Mouse (Mus musculus): ENCODE measurements at regions not wholly inside any gene's neighbourhood (a gene's known extent, or its start where the extent isn't known, plus 50 kb on each side); places are given as distances from the start of the nearest gene placed in this dataset.

DNA sequence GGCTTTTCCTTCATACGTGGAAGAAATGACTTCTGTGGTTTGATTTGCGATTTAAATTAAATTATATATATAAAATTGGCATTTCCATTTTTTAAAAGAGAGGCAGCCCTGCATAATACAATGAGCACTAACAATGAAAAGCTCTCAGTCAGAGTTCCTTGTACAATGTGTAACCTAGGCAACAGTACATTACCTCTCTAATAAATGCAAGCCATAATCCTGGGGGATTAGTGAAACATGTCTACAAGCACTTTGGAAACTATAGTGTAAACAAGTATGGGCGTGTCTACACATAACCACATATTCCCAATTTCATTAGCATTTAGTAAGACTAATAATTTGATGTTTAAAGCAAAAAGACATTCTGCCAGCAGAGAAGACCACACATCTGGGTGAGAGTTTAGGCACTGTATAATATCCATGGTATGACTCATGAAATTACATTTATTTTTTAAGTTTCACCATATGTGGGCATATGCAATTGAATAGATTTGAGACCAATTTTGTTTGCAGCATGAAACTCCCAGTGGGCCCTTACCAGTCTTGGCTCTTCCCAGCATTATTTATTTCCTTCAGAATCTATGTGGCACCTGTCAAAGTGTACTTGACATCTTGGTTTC lies 130.9 kb upstream of the Sstr4 start:
- H3K36me3 ChIP-seq (ENCODE audit: insufficient read depth), result no peaks in the 10 kb centered on the region
- H3K4me3 ChIP-seq (ENCODE audit: low read depth, low read length), result no peak overlapping the region
- H3K9ac ChIP-seq, result no peak overlapping the region
- no peaks in the 10 kb centered on the region for H3K9me3 ChIP-seq (ENCODE audit: low read depth, low read length)
- H3K27ac ChIP-seq (ENCODE audit: low read depth), result no peak overlapping the region
- H3K4me1 ChIP-seq (ENCODE audit: insufficient read depth), result no peaks in the 10 kb centered on the region
- no peak for TF ChIP-seq CTCF (IDR thresholded peaks at IDR 0.05; ENCODE audit: low read depth)
- ATAC-seq (ENCODE audit: insufficient read depth) (no peak), DNase-seq (no peak)
- H3K27me3 ChIP-seq (ENCODE audit: insufficient read depth, low read length), result no peaks in the 10 kb centered on the region
- no peak overlapping the region for H3K4me2 ChIP-seq
- WGBS, result 74% methylated on average over 3 of the region's 3 CpGs

DNA sequence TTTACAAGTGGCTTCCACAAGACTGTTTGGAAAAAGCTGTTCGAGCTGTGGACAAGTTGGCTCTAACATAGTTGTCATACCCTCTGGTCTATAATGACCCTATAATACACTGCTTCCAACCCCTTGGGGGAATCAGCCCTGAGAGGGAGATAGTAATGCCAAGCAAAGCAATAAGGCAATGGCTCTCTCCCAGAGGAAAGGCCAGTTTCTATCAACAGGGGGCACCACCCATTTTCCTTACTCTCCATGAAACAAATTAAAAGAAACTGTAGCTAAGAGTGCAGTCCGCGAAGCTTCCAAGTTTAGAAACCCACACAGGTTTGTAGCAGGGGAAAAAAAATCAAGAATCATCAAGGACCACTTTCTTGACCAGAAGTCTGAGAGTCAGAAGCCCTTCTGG lies 115.9 kb upstream of the Sstr4 start:
- 88% methylated on average over 3 of the region's 3 CpGs for WGBS

DNA sequence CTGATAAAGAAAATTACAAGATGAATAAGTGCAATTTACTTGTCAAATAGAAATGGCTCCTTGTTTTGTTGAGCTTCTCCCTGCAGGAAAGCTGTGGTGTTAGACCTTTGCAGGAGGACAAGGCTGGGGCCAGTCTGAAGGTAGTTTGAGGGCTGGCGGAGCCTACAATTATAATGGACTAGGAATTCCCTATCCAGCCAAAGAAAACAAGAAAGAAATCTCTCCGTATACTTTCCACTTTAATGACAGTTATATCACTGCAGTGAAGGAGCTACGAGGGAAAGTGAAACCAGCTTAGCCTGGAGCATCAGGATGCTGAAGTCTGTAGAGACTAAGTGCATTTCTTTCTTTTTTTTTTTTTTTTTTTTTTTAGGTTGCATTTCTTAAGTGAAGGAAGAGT lies 104.8 kb upstream of the Sstr4 start:
- ATAC-seq (ENCODE audit: insufficient read depth) (no peak), DNase-seq (no peak)
- WGBS, result 46% methylated on average over 3 of the region's 3 CpGs
- no peak overlapping the region for H3K4me3 ChIP-seq (ENCODE audit: low read depth, low read length)
- no peak overlapping the region for H3K4me2 ChIP-seq
- H3K27ac ChIP-seq (ENCODE audit: low read depth), result no peak overlapping the region
- H3K9me3 ChIP-seq (ENCODE audit: low read depth, low read length), result no peaks in the 10 kb centered on the region
- no peaks in the 10 kb centered on the region for H3K4me1 ChIP-seq (ENCODE audit: insufficient read depth)
- H3K36me3 ChIP-seq (ENCODE audit: insufficient read depth), result no peaks in the 10 kb centered on the region
- no peak for TF ChIP-seq CTCF (IDR thresholded peaks at IDR 0.05; ENCODE audit: low read depth)
- no peak overlapping the region for H3K9ac ChIP-seq
- H3K27me3 ChIP-seq (ENCODE audit: insufficient read depth, low read length), result no peaks in the 10 kb centered on the region

More for the DNA sequence above, 115.9 kb upstream of the Sstr4 start:
- no peak for ATAC-seq (ENCODE audit: insufficient read depth)
- Histone ChIP-seq H3K27ac (ENCODE audit: low read depth) (no peak overlapping the region), H3K4me3 (ENCODE audit: low read depth, low read length) (no peak overlapping the region), H3K36me3 (ENCODE audit: insufficient read depth) (no peaks in the 10 kb centered on the region), H3K4me1 (ENCODE audit: insufficient read depth) (no peaks in the 10 kb centered on the region), H3K27me3 (ENCODE audit: insufficient read depth, low read length) (no peaks in the 10 kb centered on the region), H3K9ac (no peak overlapping the region), H3K4me2 (no peak overlapping the region), H3K9me3 (ENCODE audit: low read depth, low read length) (no peaks in the 10 kb centered on the region)
- DNase-seq, result no peak
- TF ChIP-seq CTCF (IDR thresholded peaks at IDR 0.05; ENCODE audit: low read depth), result no peak

DNA sequence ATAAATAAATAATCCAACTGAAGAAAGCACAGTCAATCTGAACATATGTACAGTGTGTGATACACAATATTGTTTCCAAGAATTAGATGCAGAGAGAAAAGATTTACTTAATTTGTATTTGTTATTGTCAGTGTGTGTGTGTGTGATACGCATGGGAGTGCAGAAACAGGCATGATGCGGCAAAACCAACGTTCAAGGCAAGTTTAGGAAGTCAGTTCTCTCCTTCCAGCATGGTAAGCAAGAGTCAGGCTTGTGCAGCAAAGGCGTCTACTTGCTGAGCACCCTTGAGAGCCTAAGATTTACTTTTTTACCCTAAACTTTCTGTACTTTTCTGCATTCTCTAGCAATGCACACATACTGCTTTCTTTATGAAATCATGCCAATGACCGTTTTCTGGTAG lies 102.7 kb upstream of the Sstr4 start:
- no peak overlapping the region for H3K4me2 ChIP-seq
- no peak overlapping the region for H3K4me3 ChIP-seq (ENCODE audit: low read depth, low read length)
- no peaks in the 10 kb centered on the region for H3K36me3 ChIP-seq (ENCODE audit: insufficient read depth)
- no peak for DNase-seq
- no peaks in the 10 kb centered on the region for H3K9me3 ChIP-seq (ENCODE audit: low read depth, low read length)
- ATAC-seq (ENCODE audit: insufficient read depth), result no peak
- no peaks in the 10 kb centered on the region for H3K27me3 ChIP-seq (ENCODE audit: insufficient read depth, low read length)
- no peak overlapping the region for H3K9ac ChIP-seq
- H3K4me1 ChIP-seq (ENCODE audit: insufficient read depth), result no peaks in the 10 kb centered on the region
- no peak for TF ChIP-seq CTCF (IDR thresholded peaks at IDR 0.05; ENCODE audit: low read depth)
- WGBS, result 80% methylated on average over 5 of the region's 5 CpGs
- no peak overlapping the region for H3K27ac ChIP-seq (ENCODE audit: low read depth)

DNA sequence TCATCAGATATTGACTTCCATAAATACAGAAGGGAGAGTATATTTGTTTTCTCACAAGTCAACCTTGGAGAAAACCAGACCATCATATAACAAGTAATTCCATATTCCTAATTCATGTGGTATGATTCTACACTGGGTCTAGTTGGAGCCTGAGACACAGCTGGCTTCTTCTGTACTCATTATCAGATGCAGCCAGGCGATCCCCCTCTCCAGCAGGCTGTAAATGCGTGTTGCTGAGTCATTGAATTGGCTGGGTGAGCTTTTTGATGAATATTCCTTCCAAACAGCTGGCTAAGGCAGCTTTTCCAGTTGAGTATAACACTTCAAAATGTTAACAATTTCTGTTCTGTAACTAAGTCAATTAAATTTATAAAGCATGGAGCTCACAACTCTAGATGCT lies 102.2 kb upstream of the Sstr4 start:
- Histone ChIP-seq H3K4me2 (no peak overlapping the region), H3K27ac (ENCODE audit: low read depth) (no peak overlapping the region), H3K4me3 (ENCODE audit: low read depth, low read length) (no peak overlapping the region), H3K9me3 (ENCODE audit: low read depth, low read length) (no peaks in the 10 kb centered on the region), H3K27me3 (ENCODE audit: insufficient read depth, low read length) (no peaks in the 10 kb centered on the region), H3K4me1 (ENCODE audit: insufficient read depth) (no peaks in the 10 kb centered on the region), H3K36me3 (ENCODE audit: insufficient read depth) (no peaks in the 10 kb centered on the region), H3K9ac (no peak overlapping the region)
- DNase-seq (peak; percentile 64), ATAC-seq (ENCODE audit: insufficient read depth) (no peak)
- WGBS, result 35% methylated on average over 2 of the region's 2 CpGs
- no peak for TF ChIP-seq CTCF (IDR thresholded peaks at IDR 0.05; ENCODE audit: low read depth)

DNA sequence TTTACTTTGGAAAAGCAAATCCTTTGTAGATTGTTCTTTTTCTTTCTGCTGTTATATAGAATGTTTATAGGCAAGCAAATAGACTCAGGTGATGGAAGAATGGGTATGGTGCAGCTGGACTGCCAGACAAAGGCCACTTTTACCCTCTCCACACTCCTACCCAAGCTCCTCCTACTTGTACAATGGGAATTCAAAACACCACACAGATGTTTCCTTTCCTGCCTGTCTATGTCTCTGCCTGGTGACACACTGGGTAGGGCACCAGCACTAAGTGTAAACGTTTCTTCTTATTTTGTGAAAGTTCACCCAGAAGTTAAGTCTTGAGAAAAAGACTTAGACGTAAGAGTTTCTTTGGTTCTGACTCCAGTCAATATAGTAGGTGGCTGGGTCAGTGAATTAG lies 94.3 kb upstream of the Sstr4 start:
- TF ChIP-seq CTCF (IDR thresholded peaks at IDR 0.05; ENCODE audit: low read depth), result no peak

DNA sequence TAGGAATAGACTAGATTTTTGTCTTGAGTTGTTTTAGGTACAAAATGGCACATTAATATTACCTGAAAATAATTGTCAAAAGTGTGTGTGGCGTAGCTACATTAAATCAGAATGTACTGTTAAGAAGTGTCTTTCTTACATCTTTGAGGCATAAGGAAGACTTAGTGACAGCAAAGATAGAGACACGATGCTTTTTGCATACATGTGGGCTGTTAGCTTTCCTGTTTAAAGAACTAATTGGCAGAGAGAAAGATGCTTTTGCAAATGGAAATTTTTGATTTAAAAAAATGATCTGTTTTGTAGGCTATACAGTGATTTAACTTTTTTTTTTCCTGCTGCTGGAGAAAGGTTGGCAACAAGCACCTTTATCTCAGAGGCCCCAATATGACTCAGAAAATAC lies 82.9 kb upstream of the Sstr4 start:
- whole genome bisulfite sequencing, result 77% methylated on average over 2 of the region's 2 CpGs
- Histone ChIP-seq H3K9ac (no peak overlapping the region), H3K27me3 (ENCODE audit: insufficient read depth, low read length) (no peaks in the 10 kb centered on the region), H3K4me1 (ENCODE audit: insufficient read depth) (no peaks in the 10 kb centered on the region), H3K4me2 (no peak overlapping the region), H3K36me3 (ENCODE audit: insufficient read depth) (no peaks in the 10 kb centered on the region), H3K9me3 (ENCODE audit: low read depth, low read length) (no peaks in the 10 kb centered on the region), H3K4me3 (ENCODE audit: low read depth, low read length) (no peak overlapping the region), H3K27ac (ENCODE audit: low read depth) (no peak overlapping the region)
- ATAC-seq (ENCODE audit: insufficient read depth), result no peak
- no peak for TF ChIP-seq CTCF (IDR thresholded peaks at IDR 0.05; ENCODE audit: low read depth)
- no peak for DNase-seq

More for the DNA sequence above, 94.3 kb upstream of the Sstr4 start:
- H3K27ac ChIP-seq (ENCODE audit: low read depth), result no peak overlapping the region
- 44% methylated on average over 2 of the region's 2 CpGs for WGBS
- H3K36me3 ChIP-seq (ENCODE audit: insufficient read depth), result no peaks in the 10 kb centered on the region
- DNase-seq (peak; percentile 19), ATAC-seq (ENCODE audit: insufficient read depth) (no peak)
- no peak overlapping the region for H3K4me2 ChIP-seq
- no peaks in the 10 kb centered on the region for H3K9me3 ChIP-seq (ENCODE audit: low read depth, low read length)
- no peaks in the 10 kb centered on the region for H3K4me1 ChIP-seq (ENCODE audit: insufficient read depth)
- H3K27me3 ChIP-seq (ENCODE audit: insufficient read depth, low read length), result no peaks in the 10 kb centered on the region
- H3K4me3 ChIP-seq (ENCODE audit: low read depth, low read length), result no peak overlapping the region
- H3K9ac ChIP-seq, result no peak overlapping the region

DNA sequence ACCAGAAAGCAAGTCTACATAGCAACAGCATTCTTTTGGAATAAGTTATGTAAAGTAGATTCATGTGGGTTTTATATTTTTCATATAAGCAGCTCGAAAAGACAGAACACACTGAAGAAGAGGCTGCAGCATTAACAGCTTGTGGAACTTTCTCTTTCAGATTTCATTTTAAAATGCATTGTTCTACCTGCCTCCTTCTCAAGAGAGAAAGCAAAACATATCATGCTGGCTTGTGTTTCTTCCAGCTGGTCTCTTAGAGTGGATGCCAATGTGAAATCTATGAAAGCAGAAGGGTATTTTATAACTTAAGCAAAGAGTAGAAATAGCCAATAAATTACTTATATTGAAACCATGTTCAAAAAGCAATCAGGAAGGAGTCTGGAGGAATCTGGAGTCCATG lies 74.2 kb upstream of the Sstr4 start:
- 93% methylated on average over 1 of the region's 1 CpGs for WGBS
- Histone ChIP-seq H3K27ac (ENCODE audit: low read depth) (no peak overlapping the region), H3K4me3 (ENCODE audit: low read depth, low read length) (no peak overlapping the region), H3K27me3 (ENCODE audit: insufficient read depth, low read length) (no peaks in the 10 kb centered on the region), H3K9me3 (ENCODE audit: low read depth, low read length) (no peaks in the 10 kb centered on the region), H3K4me2 (no peak overlapping the region), H3K4me1 (ENCODE audit: insufficient read depth) (no peaks in the 10 kb centered on the region), H3K9ac (no peak overlapping the region), H3K36me3 (ENCODE audit: insufficient read depth) (no peaks in the 10 kb centered on the region)
- ATAC-seq (ENCODE audit: insufficient read depth) (no peak), DNase-seq (no peak)
- no peak for TF ChIP-seq CTCF (IDR thresholded peaks at IDR 0.05; ENCODE audit: low read depth)

Data from lung, embryonic 14.5 days (tissue).